Mouse (Mus musculus) heart, embryonic 16.5 days (tissue): ENCODE measurements at regions not wholly inside any gene's neighbourhood (a gene's known extent, or its start where the extent isn't known, plus 50 kb on each side); places are given as distances from the start of the nearest gene placed in this dataset.

ENCODE experiments used
- ATAC-seq: fragments of 200-750 bp; cut with Nextera tagmentation; replicated peaks from 2 replicates; pipeline ENCODE4 v1.8.0; 2017; ENCODE audit warnings: moderate number of reproducible peaks; ENCODE audit not compliant: insufficient read depth, low FRiP score; ENCODE audit errors: extremely low read depth
- H3K27ac ChIP-seq: fragments of 300-500 bp; sonication (generic); 2 replicates; pipeline ENCODE4 v1.5.1; 2014; ENCODE audit warnings: mild to moderate bottlenecking, low read length, control low read depth, moderate library complexity
- H3K27me3 ChIP-seq: fragments of 300-500 bp; sonication (generic); 2 replicates; pipeline ENCODE4 v1.6.1; 2014; ENCODE audit warnings: low read length, mixed read lengths; ENCODE audit not compliant: control insufficient read depth, insufficient read depth
- H3K36me3 ChIP-seq: fragments of 300-500 bp; sonication (generic); 2 replicates; pipeline ENCODE4 v1.6.1; 2014; ENCODE audit not compliant: control insufficient read depth, insufficient read depth
- H3K4me1 ChIP-seq: fragments of 300-500 bp; sonication (generic); 2 replicates; pipeline ENCODE4 v1.6.1; 2014; ENCODE audit warnings: low read length, mixed read lengths; ENCODE audit not compliant: control insufficient read depth, insufficient read depth
- H3K4me2 ChIP-seq: fragments of 300-500 bp; sonication (generic); 2 replicates; pipeline ENCODE4 v1.6.1; 2014; ENCODE audit warnings: low read depth, mild to moderate bottlenecking, control low read depth, low read length
- H3K4me3 ChIP-seq: fragments of 300-500 bp; sonication (generic); 2 replicates; pipeline ENCODE4 v1.5.1; 2014; ENCODE audit warnings: mild to moderate bottlenecking, control low read depth, low read length
- H3K9ac ChIP-seq: fragments of 300-500 bp; sonication (generic); 2 replicates; pipeline ENCODE4 v1.6.1; 2014; ENCODE audit warnings: low read length, control low read depth
- H3K9me3 ChIP-seq: fragments of 300-500 bp; sonication (generic); replicated peaks from 2 replicates; pipeline ENCODE4 v1.6.1; 2016; ENCODE audit warnings: low read length; ENCODE audit not compliant: control insufficient read depth
- WGBS: fragments of 180-500 bp; shearing (Covaris S2); extraction: QIAGEN DNeasy Blood & Tissue Kit; methylation state at CpG from one replicate; pipeline ENCODE4 v1.1.7; 2014; 5-methylcytosine and 5-hydroxymethylcytosine counted together

DNA sequence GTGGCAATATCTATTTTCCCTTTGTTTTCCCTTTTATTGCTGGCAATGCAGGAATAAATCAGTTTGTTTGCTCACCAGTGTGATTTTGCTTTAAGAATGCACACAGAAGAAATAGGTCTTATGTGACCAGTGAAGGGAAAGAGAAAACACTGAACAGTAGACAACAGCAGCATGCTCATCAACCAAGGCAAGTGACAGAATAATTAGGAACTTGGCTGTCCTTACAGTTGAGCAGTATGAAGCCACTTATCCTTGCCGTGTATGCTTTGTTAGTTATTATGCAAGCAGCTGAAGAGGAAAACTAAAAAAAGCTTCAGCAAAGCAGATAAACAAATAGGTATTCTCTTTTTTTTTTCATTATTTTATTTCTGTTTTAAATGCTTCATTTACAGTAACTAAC, 237.6 kb upstream of the Sphkap start:
- no peak overlapping the region for H3K9ac ChIP-seq
- no peak overlapping the region for H3K4me2 ChIP-seq
- H3K4me3 ChIP-seq: no peak overlapping the region
- ATAC-seq: no peak
- no peaks in the 10 kb centered on the region for H3K27me3 ChIP-seq
- 51% methylated on average over 1 of the region's 1 CpGs for WGBS
- no peak overlapping the region for H3K27ac ChIP-seq
- no peaks in the 10 kb centered on the region for H3K4me1 ChIP-seq
- no peaks in the 10 kb centered on the region for H3K9me3 ChIP-seq
- H3K36me3 ChIP-seq: no peaks in the 10 kb centered on the region

GRCm38 (mm10) chr1:83642656-83643055, 234.7 kb upstream of the Sphkap start:
- Histone ChIP-seq H3K9ac (no peak overlapping the region), H3K27me3 (no peaks in the 10 kb centered on the region), H3K4me3 (no peak overlapping the region), H3K9me3 (no peaks in the 10 kb centered on the region), H3K36me3 (no peaks in the 10 kb centered on the region), H3K4me1 (no peaks in the 10 kb centered on the region), H3K27ac (no peak overlapping the region), H3K4me2 (no peak overlapping the region)
- ATAC-seq: no peak

DNA sequence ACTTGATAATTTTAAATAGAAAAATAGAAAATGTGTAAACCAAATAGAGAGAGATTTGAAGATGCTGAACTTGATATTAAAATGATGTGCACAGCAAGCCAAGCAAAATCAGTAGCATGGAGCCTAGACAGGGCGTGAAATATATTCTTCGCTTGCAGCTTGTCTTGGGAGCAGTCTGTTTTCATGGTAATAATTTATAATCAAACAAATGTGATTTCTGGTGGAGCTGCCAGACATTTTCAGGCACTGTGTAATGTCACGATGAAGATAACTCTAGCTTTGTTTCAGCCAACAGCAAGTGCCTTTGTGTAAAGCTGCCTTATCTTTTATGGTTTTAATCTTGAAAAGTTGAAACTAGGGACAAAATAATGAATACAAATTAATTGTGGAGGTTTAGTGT, 228.1 kb upstream of the Sphkap start:
- H3K4me3 ChIP-seq: no peak overlapping the region
- H3K4me2 ChIP-seq: no peak overlapping the region
- no peak for ATAC-seq
- H3K27me3 ChIP-seq: no peaks in the 10 kb centered on the region
- H3K9me3 ChIP-seq: no peaks in the 10 kb centered on the region
- H3K27ac ChIP-seq: no peak overlapping the region
- peaks cover 8% of the 10 kb centered on the region; the same call in 1 of the 2 replicates for H3K4me1 ChIP-seq
- 64% methylated on average over 3 of the region's 3 CpGs for WGBS
- H3K9ac ChIP-seq: no peak overlapping the region
- H3K36me3 ChIP-seq: no peaks in the 10 kb centered on the region

GRCm38 (mm10) chr1:83631798-83632197, 223.8 kb upstream of the Sphkap start:
- H3K27ac ChIP-seq: no peak overlapping the region
- no peaks in the 10 kb centered on the region for H3K36me3 ChIP-seq
- no peaks in the 10 kb centered on the region for H3K9me3 ChIP-seq
- H3K4me2 ChIP-seq: no peak overlapping the region
- peaks cover 8% of the 10 kb centered on the region; the same call in 1 of the 2 replicates for H3K4me1 ChIP-seq
- no peak overlapping the region for H3K9ac ChIP-seq
- H3K4me3 ChIP-seq: no peak overlapping the region
- 19% methylated on average over 4 of the region's 4 CpGs for WGBS
- ATAC-seq: 0 out of 2 replicates have a peak, but pooled peaks have one; percentile 32
- H3K27me3 ChIP-seq: no peaks in the 10 kb centered on the region

- Histone ChIP-seq H3K27ac (no peak overlapping the region), H3K4me3 (no peak overlapping the region), H3K4me2 (no peak overlapping the region), H3K27me3 (no peaks in the 10 kb centered on the region), H3K36me3 (no peaks in the 10 kb centered on the region), H3K9ac (no peak overlapping the region), H3K9me3 (no peaks in the 10 kb centered on the region), H3K4me1 (peaks cover 8% of the 10 kb centered on the region; the same call in 1 of the 2 replicates)
- 72% methylated on average over 7 of the region's 7 CpGs for WGBS
- no peak for ATAC-seq
Observed at GRCm38 (mm10) chr1:83631394-83631793, 223.4 kb upstream of the Sphkap start.

DNA sequence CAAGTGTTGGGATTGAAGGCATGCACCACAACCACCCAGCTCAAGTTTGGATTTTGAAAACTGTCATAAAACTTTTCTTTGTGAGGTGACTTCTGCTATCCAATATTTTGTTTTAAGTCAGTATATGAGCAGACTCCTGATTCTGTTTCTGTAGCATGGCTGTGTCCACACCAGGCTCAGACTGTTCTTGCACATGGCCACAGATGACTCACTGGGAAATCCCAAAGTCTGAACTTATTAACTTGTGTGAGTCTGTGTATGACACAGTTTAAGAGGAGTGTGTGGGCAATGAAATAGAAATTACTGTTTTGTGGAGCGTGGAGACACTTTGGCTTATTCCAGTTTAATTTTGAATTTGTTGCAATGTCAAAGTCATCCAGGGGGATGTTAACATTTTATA, 179.3 kb upstream of the Sphkap start:
- H3K27me3 ChIP-seq: no peaks in the 10 kb centered on the region
- H3K9ac ChIP-seq: no peak overlapping the region
- 95% methylated on average over 1 of the region's 1 CpGs for WGBS
- H3K27ac ChIP-seq: no peak overlapping the region
- H3K4me1 ChIP-seq: no peaks in the 10 kb centered on the region
- no peaks in the 10 kb centered on the region for H3K36me3 ChIP-seq
- H3K9me3 ChIP-seq: no peaks in the 10 kb centered on the region
- H3K4me3 ChIP-seq: no peak overlapping the region
- H3K4me2 ChIP-seq: no peak overlapping the region
- ATAC-seq: no peak

GRCm38 (mm10) chr1:83583041-83583440, 175.0 kb upstream of the Sphkap start:
- 78% methylated on average over 4 of the region's 4 CpGs for WGBS
- Histone ChIP-seq H3K4me3 (no peak overlapping the region), H3K9ac (no peak overlapping the region), H3K4me1 (no peaks in the 10 kb centered on the region), H3K4me2 (no peak overlapping the region), H3K27ac (no peak overlapping the region), H3K27me3 (no peaks in the 10 kb centered on the region), H3K36me3 (no peaks in the 10 kb centered on the region), H3K9me3 (no peaks in the 10 kb centered on the region)
- no peak for ATAC-seq

DNA sequence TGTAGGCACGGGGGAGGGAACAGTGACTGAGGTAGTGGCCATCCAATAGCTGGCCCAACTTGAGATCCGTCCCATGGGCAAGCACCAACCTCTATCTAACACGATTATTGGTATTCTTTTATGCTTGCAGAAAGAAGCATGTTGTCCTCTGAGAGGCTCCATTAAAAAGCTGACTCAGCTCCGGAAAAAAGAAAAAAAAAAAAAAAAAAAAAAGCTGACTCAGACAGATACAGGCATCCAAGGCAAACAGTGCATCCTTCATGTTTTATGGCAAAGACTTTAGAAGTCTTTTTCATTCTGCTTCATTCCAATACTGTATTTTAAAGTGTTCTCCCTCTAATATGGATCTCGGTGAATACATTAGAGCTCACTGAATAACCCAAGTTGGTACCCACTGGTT, 162.0 kb upstream of the Sphkap start:
- no peak for ATAC-seq
- WGBS: 82% methylated on average over 5 of the region's 5 CpGs
- H3K4me1 ChIP-seq: no peaks in the 10 kb centered on the region
- no peak overlapping the region for H3K9ac ChIP-seq
- H3K4me2 ChIP-seq: no peak overlapping the region
- no peaks in the 10 kb centered on the region for H3K9me3 ChIP-seq
- H3K27ac ChIP-seq: no peak overlapping the region
- H3K27me3 ChIP-seq: no peaks in the 10 kb centered on the region
- H3K36me3 ChIP-seq: no peaks in the 10 kb centered on the region
- no peak overlapping the region for H3K4me3 ChIP-seq

- Histone ChIP-seq H3K36me3 (no peaks in the 10 kb centered on the region), H3K27ac (no peak overlapping the region), H3K4me2 (no peak overlapping the region), H3K4me3 (no peak overlapping the region), H3K9ac (no peak overlapping the region), H3K9me3 (no peaks in the 10 kb centered on the region), H3K4me1 (no peaks in the 10 kb centered on the region), H3K27me3 (no peaks in the 10 kb centered on the region)
- ATAC-seq: no peak
- 89% methylated on average over 1 of the region's 1 CpGs for WGBS
Observed at GRCm38 (mm10) chr1:83568746-83569145, 160.7 kb upstream of the Sphkap start.

DNA sequence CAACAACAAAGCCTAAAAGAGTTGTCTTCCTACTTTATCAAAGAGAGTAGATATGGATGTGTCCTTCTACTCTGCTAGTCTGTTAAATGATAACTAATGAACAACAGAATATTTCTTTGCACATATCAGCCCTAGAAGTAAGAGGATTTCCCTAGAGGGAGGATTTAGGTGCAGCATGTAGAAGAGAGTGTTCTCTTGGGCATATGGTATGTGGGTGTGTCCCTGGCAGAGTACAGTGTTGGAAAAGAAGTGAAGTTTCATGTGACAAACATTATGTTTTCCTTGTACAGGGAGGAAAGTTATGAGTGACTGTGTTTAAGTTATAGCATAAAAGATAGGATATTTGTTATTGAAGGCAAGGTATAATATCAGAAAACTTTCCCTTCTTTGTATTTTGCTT, 143.6 kb upstream of the Sphkap start:
- Histone ChIP-seq H3K27me3 (no peaks in the 10 kb centered on the region), H3K27ac (no peak overlapping the region), H3K36me3 (no peaks in the 10 kb centered on the region), H3K9me3 (no peaks in the 10 kb centered on the region), H3K4me1 (no peaks in the 10 kb centered on the region), H3K9ac (no peak overlapping the region), H3K4me3 (no peak overlapping the region), H3K4me2 (no peak overlapping the region)
- ATAC-seq: no peak
